Mouse (Mus musculus) right cerebral cortex, postnatal 4 days (tissue): ENCODE measurements around the gene Serpina16.

Experiments
- DNase-seq: peaks from one replicate; pipeline ENCODE4 v3.0.0-alpha.2; 2022

The Serpina16 gene

GRCm38 (mm10) chr12:103656848-103657626 lies 18.9 kb downstream of the Serpina16 start, which contains the start of gene Serpina6:
Serpina6 (minus strand) TSS chr12:103657212.
- no peak for DNase-seq

GRCm38 (mm10) chr12:103655123-103656044 lies 20.6 kb downstream of the Serpina16 start:
- no peak for DNase-seq

- no peak for DNase-seq
These were observed 22.1 kb downstream of the Serpina16 start for GRCm38 (mm10) chr12:103653836-103654235.

- no peak for DNase-seq
These were observed 29.6 kb downstream of the Serpina16 start for GRCm38 (mm10) chr12:103646314-103646713.

GRCm38 (mm10) chr12:103644601-103645000 lies 31.3 kb downstream of the Serpina16 start:
- DNase-seq: no peak

GRCm38 (mm10) chr12:103643818-103644217 lies 32.1 kb downstream of the Serpina16 start:
- DNase-seq: no peak

- peak; percentile 96 for DNase-seq
These were observed 32.6 kb downstream of the Serpina16 start for GRCm38 (mm10) chr12:103643336-103643735.

- no peak for DNase-seq
These were observed 40.1 kb downstream of the Serpina16 start for GRCm38 (mm10) chr12:103635846-103636245.

- DNase-seq: no peak
These were observed 41.5 kb downstream of the Serpina16 start for GRCm38 (mm10) chr12:103634430-103634829.

- no peak for DNase-seq
These were observed 44.7 kb downstream of the Serpina16 start, which contains the start of gene Serpina10 for GRCm38 (mm10) chr12:103631203-103631612. Serpina10 (minus strand) TSS chr12:103631444.
